Mouse (Mus musculus) forelimb bud, embryonic 11.5 days (tissue): ENCODE data around the gene Dmwd.
A peak's percentile ranks its signal among the peaks of the same experiment; 100 is the strongest.

Experiments used
- DNase-seq: peaks from one replicate; pipeline ENCODE4 v3.0.0-alpha.2; 2012; ENCODE audit warnings: low read depth, low spot score

The Dmwd gene

GRCm38 (mm10) chr7:19094826-19095750, 19.1 kb downstream of the Dmwd start:
- DNase-seq, result peak; percentile 32

GRCm38 (mm10) chr7:19095751-19096110, 19.7 kb downstream of the Dmwd start:
- peak; percentile 86 for DNase-seq

GRCm38 (mm10) chr7:19096421-19096976, 20.5 kb downstream of the Dmwd start:
- no peak for DNase-seq

GRCm38 (mm10) chr7:19097217-19097616, 21.2 kb downstream of the Dmwd start:
- no peak for DNase-seq

GRCm38 (mm10) chr7:19097863-19098262, 21.8 kb downstream of the Dmwd start:
- DNase-seq, result no peak

- no peak for DNase-seq
These were observed 22.8 kb downstream of the Dmwd start for GRCm38 (mm10) chr7:19098811-19099210.

- no peak for DNase-seq
These were observed 24.3 kb downstream of the Dmwd start for GRCm38 (mm10) chr7:19100290-19100689.

- DNase-seq, result no peak
These were observed 27.7 kb downstream of the Dmwd start for GRCm38 (mm10) chr7:19103741-19104140.

- DNase-seq, result no peak
These were observed 28.5 kb downstream of the Dmwd start for GRCm38 (mm10) chr7:19104486-19104885.

GRCm38 (mm10) chr7:19107436-19107835, 31.4 kb downstream of the Dmwd start:
- DNase-seq, result no peak

- no peak for DNase-seq
These were observed 33.5 kb downstream of the Dmwd start for GRCm38 (mm10) chr7:19109565-19109964.

- peak; percentile 56 for DNase-seq
These were observed 42.2 kb downstream of the Dmwd start, which contains the start of gene Gm4969 for GRCm38 (mm10) chr7:19118028-19118771. TSS of gene Gm4969 (minus strand) at chr7:19118368.

- no peak for DNase-seq
These were observed 43.1 kb downstream of the Dmwd start for GRCm38 (mm10) chr7:19119083-19119482.

GRCm38 (mm10) chr7:19119631-19120429, 43.8 kb downstream of the Dmwd start, which contains the start of gene Fbxo46:
TSS of gene Fbxo46 (plus strand) at chr7:19119859.
- peak; percentile 97 for DNase-seq

GRCm38 (mm10) chr7:19121686-19122085, 45.7 kb downstream of the Dmwd start:
- DNase-seq, result no peak

- DNase-seq, result no peak
These were observed 48.7 kb downstream of the Dmwd start for GRCm38 (mm10) chr7:19124713-19125112.

- DNase-seq, result no peak
These were observed 51.7 kb downstream of the Dmwd start for GRCm38 (mm10) chr7:19127744-19128143.

GRCm38 (mm10) chr7:19129396-19129795, 53.4 kb downstream of the Dmwd start:
- DNase-seq, result no peak

- DNase-seq, result no peak
These were observed 54.6 kb downstream of the Dmwd start for GRCm38 (mm10) chr7:19130657-19131056.

- DNase-seq, result peak; percentile 97
These were observed 55.4 kb downstream of the Dmwd start for GRCm38 (mm10) chr7:19131324-19131848.
